Mouse (Mus musculus): ENCODE data around the gene Arfgef2.
"Not testable (repeated sequence)": the region's sequence is repeated elsewhere in the genome, so short reads cannot be mapped to it uniquely, and the experiment has no call there.

Arfgef2 gene

DNA sequence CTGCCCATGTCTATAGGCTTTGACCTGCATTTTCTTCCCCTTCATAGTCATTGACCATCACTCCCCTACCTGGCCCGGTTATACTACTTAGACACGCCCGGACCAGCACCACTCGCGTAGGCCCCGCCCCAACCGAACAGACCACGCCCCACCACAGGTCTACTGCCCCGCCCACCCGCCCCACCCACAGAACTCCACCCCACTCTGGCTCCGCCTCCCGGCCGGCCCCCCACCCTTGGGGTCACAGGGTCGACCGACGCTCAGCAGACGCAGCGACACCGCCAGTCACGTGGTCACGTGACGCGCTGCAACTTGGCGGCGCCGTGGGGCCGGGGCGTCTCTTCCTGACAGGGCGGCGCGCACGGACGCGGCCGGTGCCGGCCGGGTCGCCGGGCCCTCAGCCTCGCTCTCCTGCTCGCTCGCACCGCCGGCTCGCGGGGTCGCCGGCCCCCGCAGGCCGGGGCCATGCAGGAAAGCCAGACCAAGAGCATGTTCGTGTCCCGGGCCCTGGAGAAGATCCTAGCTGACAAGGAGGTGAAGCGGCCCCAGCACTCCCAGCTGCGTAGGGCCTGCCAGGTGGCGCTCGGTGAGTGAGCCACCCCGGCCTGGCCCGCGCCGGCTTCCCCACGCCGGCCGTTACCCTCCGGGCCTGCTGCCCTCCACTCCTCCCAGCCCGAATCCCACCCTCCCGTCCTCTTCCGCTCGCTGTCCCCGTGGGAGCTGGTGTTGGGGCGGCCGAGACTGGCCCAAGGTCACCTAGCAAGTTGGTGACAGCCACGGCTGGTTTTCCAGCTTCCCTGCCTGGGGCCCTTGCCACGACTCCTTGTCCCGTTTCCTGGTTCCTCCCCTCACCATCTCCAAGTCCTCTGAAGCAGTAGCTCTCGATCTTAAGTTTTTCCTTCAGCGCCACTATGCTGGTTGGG, at the start of gene Arfgef2:
Arfgef2 (plus strand) TSS at position 339 of the 923 bp plus-strand sequence.
- DNase-seq (ENCODE audit: low read depth, low spot score), result no peak

DNA sequence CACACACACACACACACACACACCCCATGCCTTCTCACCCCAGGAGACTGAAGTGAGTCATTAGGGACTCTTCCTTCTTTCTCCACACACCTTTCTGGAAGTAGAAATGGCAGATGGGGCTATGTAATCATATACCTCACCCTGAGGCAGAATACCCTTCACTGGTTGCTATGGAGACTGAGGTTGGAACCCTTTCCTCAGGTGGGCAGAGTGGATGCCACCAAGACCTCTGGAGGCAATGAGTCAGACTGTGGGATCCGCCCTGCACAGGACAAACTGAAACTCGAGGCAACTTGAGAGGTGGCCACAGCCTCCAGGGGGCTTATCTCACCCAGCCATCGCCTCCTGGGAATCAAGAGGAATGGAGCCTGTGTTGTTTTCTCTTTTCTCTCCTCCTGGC, 47.4 kb upstream of the Arfgef2 start:
- DNase-seq (ENCODE audit: low read depth, low spot score), result no peak

GRCm38 (mm10) chr2:166764051-166764450, 41.3 kb upstream of the Arfgef2 start:
- no peak for DNase-seq (ENCODE audit: low read depth, low spot score)

DNA sequence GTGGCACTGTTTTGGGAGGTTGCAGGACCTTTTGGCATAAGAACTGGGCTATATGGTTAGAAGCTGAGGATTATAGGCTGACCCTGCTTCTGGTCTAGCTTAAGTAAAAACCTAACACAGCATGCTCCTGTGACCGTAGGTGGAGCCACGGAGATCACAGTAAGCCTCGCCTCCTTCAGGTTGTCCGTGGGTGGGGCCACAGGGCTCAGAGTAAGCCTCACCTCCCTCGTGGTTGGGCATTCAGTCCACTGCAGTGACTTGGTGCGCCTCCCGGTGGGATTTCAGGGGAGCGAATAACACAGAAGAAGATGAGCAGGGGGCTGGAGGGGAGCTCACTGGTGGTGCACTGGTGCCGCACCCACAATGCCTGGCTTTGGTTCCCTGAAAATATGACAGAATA, 37.8 kb upstream of the Arfgef2 start:
- no peak for DNase-seq (ENCODE audit: low read depth, low spot score)

- no peak for DNase-seq (ENCODE audit: low read depth, low spot score)
Measured at GRCm38 (mm10) chr2:166771396-166771795, 34.0 kb upstream of the Arfgef2 start.

DNA sequence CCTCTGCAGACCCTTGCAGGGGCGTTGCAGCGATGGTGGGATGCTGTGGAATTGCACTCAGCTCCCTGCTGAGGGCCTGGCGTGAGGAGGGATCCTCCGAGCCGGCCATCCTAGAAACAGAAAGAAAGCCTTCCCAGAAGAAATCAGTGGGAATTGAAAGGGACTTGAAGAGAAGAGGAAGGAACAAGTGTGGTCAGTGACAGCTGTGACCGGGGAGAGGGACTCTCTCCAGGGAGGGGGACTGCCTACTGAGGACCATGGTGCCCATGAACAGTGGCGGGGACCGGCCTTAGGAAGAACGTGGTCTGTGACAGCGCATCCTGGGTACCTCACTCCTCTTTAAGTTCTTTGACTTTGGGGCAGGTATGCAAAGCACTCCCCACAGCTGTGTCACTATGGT, 31.8 kb upstream of the Arfgef2 start:
- no peak for DNase-seq (ENCODE audit: low read depth, low spot score)

DNA sequence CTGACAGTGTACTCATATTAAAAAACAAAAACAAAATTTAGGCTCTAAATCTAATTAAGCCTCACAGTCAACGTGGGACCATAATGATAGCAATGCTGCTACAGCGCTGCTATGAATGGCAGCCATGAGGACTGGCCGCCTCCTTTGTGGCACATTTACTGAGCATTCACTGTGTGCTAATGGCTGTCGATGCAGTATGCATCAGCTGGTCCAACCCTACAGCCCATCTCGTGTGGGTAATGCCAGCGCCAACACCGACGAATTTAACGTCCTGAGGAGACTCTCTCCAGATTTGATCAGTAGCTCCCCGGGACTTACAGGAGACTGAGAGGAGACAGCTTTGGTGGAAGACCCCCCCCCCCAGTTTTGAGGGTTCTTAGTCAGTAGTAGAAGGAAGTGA, 31.1 kb upstream of the Arfgef2 start:
- no peak for DNase-seq (ENCODE audit: low read depth, low spot score)

- no peak for DNase-seq (ENCODE audit: low read depth, low spot score)
Measured at GRCm38 (mm10) chr2:166775357-166775893, 30.0 kb upstream of the Arfgef2 start.

DNA sequence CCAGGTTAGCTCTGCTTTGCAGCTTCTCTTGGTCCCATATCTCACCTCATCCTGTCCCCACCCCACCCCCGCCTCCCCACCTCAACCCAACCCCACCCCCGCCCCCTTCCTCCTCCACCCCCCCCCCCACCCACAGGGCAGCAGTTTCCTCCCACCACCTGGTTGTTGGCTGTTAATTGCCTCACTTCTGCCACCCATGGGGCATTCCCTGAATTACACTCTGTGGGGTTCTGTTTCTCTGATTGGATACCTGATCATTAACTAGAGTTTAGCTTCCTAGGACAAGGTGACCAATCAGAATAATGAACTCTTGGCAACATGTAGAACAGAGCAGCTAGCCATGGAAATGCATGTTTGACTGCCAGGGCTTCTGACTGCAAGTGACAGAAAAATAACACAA, 29.1 kb upstream of the Arfgef2 start:
- no peak for DNase-seq (ENCODE audit: low read depth, low spot score)

DNA sequence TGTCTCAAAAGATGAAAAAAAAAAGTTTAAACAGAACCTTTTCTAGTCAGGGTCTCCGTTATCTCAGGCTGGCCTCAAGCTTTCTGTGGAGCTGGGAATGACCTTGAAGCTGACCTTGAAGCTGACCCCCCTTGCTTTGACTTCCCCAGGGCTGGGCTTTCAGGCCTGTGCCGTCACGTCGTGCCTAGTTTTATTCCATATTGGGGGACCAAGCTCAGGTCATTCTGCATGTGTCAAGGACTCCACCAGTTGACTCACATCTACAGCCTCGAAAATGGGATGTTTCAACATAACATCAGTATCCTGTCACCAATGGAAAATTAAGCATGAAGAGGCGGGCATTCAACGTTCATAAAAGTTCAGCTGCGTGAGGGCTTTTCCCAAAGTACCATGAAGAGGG, 25.4 kb upstream of the Arfgef2 start:
- DNase-seq (ENCODE audit: low read depth, low spot score), result no peak

- DNase-seq (ENCODE audit: low read depth, low spot score), result no peak
Measured at GRCm38 (mm10) chr2:166780980-166781578, 24.3 kb upstream of the Arfgef2 start.

GRCm38 (mm10) chr2:166784376-166784775, 21.0 kb upstream of the Arfgef2 start:
- no peak for DNase-seq (ENCODE audit: low read depth, low spot score)

- peak; percentile 89 for DNase-seq (ENCODE audit: low read depth, low spot score)
Measured at GRCm38 (mm10) chr2:166786353-166787004, 18.9 kb upstream of the Arfgef2 start.

- DNase-seq (ENCODE audit: low read depth, low spot score), result no peak
Measured at GRCm38 (mm10) chr2:166791738-166792137, 13.7 kb upstream of the Arfgef2 start.

- no peak for DNase-seq (ENCODE audit: low read depth, low spot score)
Measured at GRCm38 (mm10) chr2:166792355-166792754, 13.0 kb upstream of the Arfgef2 start, which contains the start of gene Trp53rkb. Gene Trp53rkb, plus strand, starts transcription at chr2:166792531.

GRCm38 (mm10) chr2:166793542-166794214, 11.7 kb upstream of the Arfgef2 start:
- DNase-seq (ENCODE audit: low read depth, low spot score), result not testable (repeated sequence)

DNA sequence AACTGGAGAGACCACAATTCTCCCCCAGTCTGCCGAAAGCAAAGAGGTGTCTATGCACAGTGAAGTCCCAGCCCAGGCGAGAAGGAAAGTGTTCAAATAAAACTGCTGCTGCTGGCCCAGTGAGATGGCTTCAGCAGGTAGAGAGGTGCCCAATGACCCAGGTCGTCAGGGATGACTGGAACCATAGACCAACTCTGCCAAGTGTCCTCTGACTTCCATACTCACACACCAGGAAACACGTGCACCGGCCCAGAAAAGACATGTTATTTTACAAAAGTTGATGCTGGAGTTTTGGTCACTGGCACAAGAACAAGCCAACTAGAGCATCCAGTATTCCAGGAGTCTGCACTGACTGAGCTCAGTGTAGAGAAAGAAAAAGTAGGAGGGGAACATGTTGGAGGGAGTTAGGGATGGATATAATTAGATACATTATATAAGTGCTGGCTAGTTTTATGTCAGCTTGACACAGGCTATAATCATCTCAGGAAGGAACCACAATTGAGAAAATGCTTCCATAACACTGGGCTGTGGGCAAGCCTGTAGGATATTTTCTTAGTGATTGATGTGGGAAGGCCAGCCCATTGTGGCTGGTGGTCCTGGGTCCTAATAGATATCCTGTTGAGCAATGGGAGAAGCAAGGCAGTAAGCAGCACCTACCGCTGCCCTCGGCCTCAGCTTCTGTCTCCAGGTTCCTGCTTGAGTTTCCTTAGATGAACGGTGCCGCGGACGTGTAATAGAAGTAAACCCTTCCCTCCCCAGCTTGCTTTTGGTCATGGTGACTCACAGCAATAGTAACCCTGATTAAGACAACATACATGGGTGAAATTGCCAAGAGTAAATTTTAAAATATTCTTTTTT, 5.5 kb upstream of the Arfgef2 start:
- DNase-seq (ENCODE audit: low read depth, low spot score), result no peak

GRCm38 (mm10) chr2:166800473-166800857, 4.9 kb upstream of the Arfgef2 start:
- no peak for DNase-seq (ENCODE audit: low read depth, low spot score)

DNA sequence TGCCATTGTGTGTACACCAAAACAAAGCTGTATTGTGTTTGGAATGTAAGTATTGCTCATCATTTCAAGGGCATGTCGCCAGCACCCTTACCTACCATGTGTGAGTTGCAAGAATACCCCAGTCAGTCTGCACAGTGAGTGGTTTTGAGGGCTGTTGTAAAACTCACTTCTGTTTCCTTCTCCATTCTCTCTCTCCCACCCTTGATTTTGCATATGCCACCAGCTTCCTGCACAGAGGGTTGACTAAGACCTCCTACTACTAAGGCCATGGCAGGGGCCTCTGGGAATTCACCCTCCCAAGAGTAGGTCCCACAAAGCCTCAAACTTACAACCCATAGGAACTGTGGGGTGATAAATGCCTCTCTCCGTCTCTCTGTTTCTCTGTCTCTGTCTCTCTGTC, 4.0 kb upstream of the Arfgef2 start:
- DNase-seq (ENCODE audit: low read depth, low spot score), result no peak

DNA sequence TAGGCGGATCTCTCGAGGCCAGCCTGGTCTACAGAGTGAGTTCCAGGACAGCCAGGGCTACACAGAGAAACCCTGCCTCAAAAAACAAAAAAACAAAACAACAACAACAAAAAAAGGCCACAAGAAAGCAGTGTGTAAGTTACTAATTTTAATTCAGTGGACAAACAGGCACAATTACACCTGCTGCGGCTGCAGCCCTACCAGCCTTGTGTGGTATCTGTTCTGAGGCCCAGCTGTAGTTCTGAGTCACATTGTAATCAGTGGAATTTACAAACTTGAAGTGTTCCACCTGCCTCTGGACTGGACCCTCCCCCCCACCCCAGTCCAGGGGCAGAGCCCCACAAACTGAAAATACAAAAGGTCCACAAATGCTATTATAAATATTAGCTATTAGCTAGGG, 2.1 kb upstream of the Arfgef2 start:
- DNase-seq (ENCODE audit: low read depth, low spot score), result no peak

Measured in brain, embryonic 18.5 days (tissue).